Mouse (Mus musculus): ENCODE measurements at regions not wholly inside any gene's neighbourhood (a gene's known extent, or its start where the extent isn't known, plus 50 kb on each side); places are given as distances from the start of the nearest gene placed in this dataset.

- Histone ChIP-seq H3K9ac (replicated peaks; ENCODE audit: low read length) (no peak overlapping the region), H3K4me1 (ENCODE audit: insufficient read depth, low read length) (no peaks in the 10 kb centered on the region), H3K9me3 (ENCODE audit: low read length) (no peaks in the 10 kb centered on the region), H3K4me3 (ENCODE audit: low read length) (no peak overlapping the region), H3K36me3 (ENCODE audit: insufficient read depth, low read length) (no peaks in the 10 kb centered on the region), H3K4me2 (ENCODE audit: low read depth, low read length) (no peak overlapping the region), H3K27ac (no peak overlapping the region), H3K27me3 (ENCODE audit: insufficient read depth, low read length) (no peaks in the 10 kb centered on the region)
- TF ChIP-seq CTCF (IDR thresholded peaks at IDR 0.05; ENCODE audit: low read depth): no peak
- DNase-seq (ENCODE audit: low spot score) (no peak), ATAC-seq (no peak)
- 78% methylated on average over 1 of the region's 1 CpGs for WGBS
These were observed 232.7 kb downstream of the Scg2 start for GRCm38 (mm10) chr1:79207207-79207606.

- Histone ChIP-seq H3K4me3 (ENCODE audit: low read length) (no peak overlapping the region), H3K27me3 (ENCODE audit: insufficient read depth, low read length) (no peaks in the 10 kb centered on the region), H3K27ac (no peak overlapping the region), H3K36me3 (ENCODE audit: insufficient read depth, low read length) (no peaks in the 10 kb centered on the region), H3K9me3 (ENCODE audit: low read length) (no peaks in the 10 kb centered on the region), H3K9ac (replicated peaks; ENCODE audit: low read length) (no peak overlapping the region), H3K4me1 (ENCODE audit: insufficient read depth, low read length) (no peaks in the 10 kb centered on the region), H3K4me2 (ENCODE audit: low read depth, low read length) (no peak overlapping the region)
- DNase-seq (ENCODE audit: low spot score): no peak
- no peak for ATAC-seq
- 93% methylated on average over 3 of the region's 3 CpGs for WGBS
- TF ChIP-seq CTCF (IDR thresholded peaks at IDR 0.05; ENCODE audit: low read depth): no peak
These were observed 242.2 kb downstream of the Scg2 start for GRCm38 (mm10) chr1:79197682-79198081.

DNA sequence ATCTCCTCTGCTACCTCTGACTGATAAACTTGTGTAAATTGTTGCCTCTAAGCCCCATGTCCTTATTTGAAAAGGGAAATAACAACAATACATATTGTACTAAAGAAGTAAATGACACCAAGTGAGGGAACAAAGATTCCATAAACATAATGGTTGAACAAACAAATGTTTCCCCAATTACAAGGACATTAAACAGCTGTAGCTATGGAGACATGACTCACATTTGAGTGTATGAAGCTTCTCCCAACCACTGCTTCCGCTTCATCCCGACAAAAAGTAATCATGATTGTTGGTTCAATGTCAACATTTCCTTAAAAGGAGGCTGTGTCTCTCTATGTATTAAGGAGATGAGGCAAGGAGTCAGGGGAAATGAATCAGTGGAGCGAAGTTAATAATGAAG lies 248.9 kb downstream of the Scg2 start:
- no peak for TF ChIP-seq CTCF (IDR thresholded peaks at IDR 0.05; ENCODE audit: low read depth)
- no peaks in the 10 kb centered on the region for H3K27me3 ChIP-seq (ENCODE audit: insufficient read depth, low read length)
- H3K27ac ChIP-seq: no peak overlapping the region
- DNase-seq (ENCODE audit: low spot score): no peak
- no peak overlapping the region for H3K9ac ChIP-seq (replicated peaks; ENCODE audit: low read length)
- ATAC-seq: no peak
- no peaks in the 10 kb centered on the region for H3K9me3 ChIP-seq (ENCODE audit: low read length)
- no peaks in the 10 kb centered on the region for H3K36me3 ChIP-seq (ENCODE audit: insufficient read depth, low read length)
- 81% methylated on average over 3 of the region's 3 CpGs for WGBS
- no peaks in the 10 kb centered on the region for H3K4me1 ChIP-seq (ENCODE audit: insufficient read depth, low read length)
- H3K4me3 ChIP-seq (ENCODE audit: low read length): no peak overlapping the region
- H3K4me2 ChIP-seq (ENCODE audit: low read depth, low read length): no peak overlapping the region

- Histone ChIP-seq H3K4me2 (ENCODE audit: low read depth, low read length) (no peak overlapping the region), H3K9ac (replicated peaks; ENCODE audit: low read length) (no peak overlapping the region), H3K36me3 (ENCODE audit: insufficient read depth, low read length) (no peaks in the 10 kb centered on the region), H3K27ac (no peak overlapping the region), H3K9me3 (ENCODE audit: low read length) (no peaks in the 10 kb centered on the region), H3K4me1 (ENCODE audit: insufficient read depth, low read length) (no peaks in the 10 kb centered on the region), H3K27me3 (ENCODE audit: insufficient read depth, low read length) (no peaks in the 10 kb centered on the region), H3K4me3 (ENCODE audit: low read length) (no peak overlapping the region)
- 95% methylated on average over 5 of the region's 5 CpGs for WGBS
- DNase-seq (ENCODE audit: low spot score) (no peak), ATAC-seq (no peak)
- no peak for TF ChIP-seq CTCF (IDR thresholded peaks at IDR 0.05; ENCODE audit: low read depth)
These were observed 256.1 kb downstream of the Scg2 start for GRCm38 (mm10) chr1:79183534-79184411.

- no peak for TF ChIP-seq CTCF (IDR thresholded peaks at IDR 0.05; ENCODE audit: low read depth)
- H3K4me1 ChIP-seq (ENCODE audit: insufficient read depth, low read length): no peaks in the 10 kb centered on the region
- no peaks in the 10 kb centered on the region for H3K27me3 ChIP-seq (ENCODE audit: insufficient read depth, low read length)
- no peak for DNase-seq (ENCODE audit: low spot score)
- no peaks in the 10 kb centered on the region for H3K9me3 ChIP-seq (ENCODE audit: low read length)
- H3K9ac ChIP-seq (replicated peaks; ENCODE audit: low read length): no peak overlapping the region
- H3K4me2 ChIP-seq (ENCODE audit: low read depth, low read length): no peak overlapping the region
- no peak overlapping the region for H3K27ac ChIP-seq
- H3K4me3 ChIP-seq (ENCODE audit: low read length): no peak overlapping the region
- 94% methylated on average over 3 of the region's 3 CpGs for WGBS
- H3K36me3 ChIP-seq (ENCODE audit: insufficient read depth, low read length): no peaks in the 10 kb centered on the region
- no peak for ATAC-seq
These were observed 295.8 kb downstream of the Scg2 start for GRCm38 (mm10) chr1:79144113-79144512.

All from hindbrain, postnatal 0 days (tissue).